10 mouse cellular contexts compared by ENCODE assay signal in genomic region chr5:73854774-73855371, GRCm38 (mm10).
A peak's percentile ranks its signal among the peaks of the same experiment; 100 is the strongest.
DNase-seq lines count a peak whose midpoint lies in the region; ATAC-seq lines count a peak whose summit lies in the region.
"Had no signal": no experiment of that assay in that cellular context is flagged by ENCODE, and none has a peak within 500 bp of the region (broad histone marks: within the 10 kb centered on the region; RNA-seq: fewer than 3 reads in every experiment).

No protein-coding gene starts in this region.

- ATAC-seq in heart, embryonic 11.5 days (replicated peaks; ENCODE audit: insufficient number of reproducible peaks, low FRiP score, low TSS enrichment), result no peak
- no peak for ATAC-seq in kidney, embryonic 15.5 days (replicated peaks; ENCODE audit: low FRiP score)
- ATAC-seq in liver, embryonic 12.5 days, result no peak

- H3K4me1 ChIP-seq in heart, embryonic 11.5 days (ENCODE audit: control insufficient read depth, insufficient read depth, low read length), result no peaks in the 10 kb centered on the region
- peaks cover 12% of the 10 kb centered on the region for H3K4me1 ChIP-seq in kidney, embryonic 15.5 days
- no peaks in the 10 kb centered on the region for H3K4me1 ChIP-seq in liver, embryonic 12.5 days
- H3K4me1 ChIP-seq: liver, embryonic 13.5 days; neural tube, embryonic 12.5 days had no signal

- H3K9ac ChIP-seq in heart, embryonic 11.5 days (ENCODE audit: low read depth, low read length), result no peak overlapping the region
- no peak overlapping the region for H3K9ac ChIP-seq in kidney, embryonic 15.5 days
- H3K9ac ChIP-seq in liver, embryonic 12.5 days, result no peak overlapping the region
- H3K9ac ChIP-seq: liver, embryonic 13.5 days; neural tube, embryonic 12.5 days had no signal

- no peak overlapping the region for H3K4me2 ChIP-seq in heart, embryonic 11.5 days
- no peak overlapping the region; the same call in 1 of the 2 replicates for H3K4me2 ChIP-seq in kidney, embryonic 15.5 days
- no peak overlapping the region for H3K4me2 ChIP-seq in liver, embryonic 12.5 days
- H3K4me2 ChIP-seq: liver, embryonic 13.5 days had no signal

- no peaks in the 10 kb centered on the region for H3K9me3 ChIP-seq in heart, embryonic 11.5 days (replicated peaks; ENCODE audit: control insufficient read depth, low read length)
- no peaks in the 10 kb centered on the region for H3K9me3 ChIP-seq in kidney, embryonic 15.5 days (replicated peaks)
- H3K9me3 ChIP-seq in liver, embryonic 12.5 days (replicated peaks), result no peaks in the 10 kb centered on the region
- H3K9me3 ChIP-seq: liver, embryonic 13.5 days; neural tube, embryonic 12.5 days had no signal

- WGBS in heart, embryonic 11.5 days (ENCODE audit: insufficient replicate concordance), result 74% methylated on average over 18 of the region's 18 CpGs
- 63% methylated on average over 18 of the region's 18 CpGs for WGBS in kidney, embryonic 15.5 days
- WGBS in liver, embryonic 12.5 days (ENCODE audit: insufficient replicate concordance), result 76% methylated on average over 18 of the region's 18 CpGs

- H3K36me3 ChIP-seq in heart, embryonic 11.5 days (ENCODE audit: control insufficient read depth, insufficient read depth, low read length), result no peaks in the 10 kb centered on the region
- H3K36me3 ChIP-seq in kidney, embryonic 15.5 days, result no peaks in the 10 kb centered on the region
- no peaks in the 10 kb centered on the region for H3K36me3 ChIP-seq in liver, embryonic 12.5 days
- H3K36me3 ChIP-seq: liver, embryonic 13.5 days; neural tube, embryonic 12.5 days had no signal

- no peaks in the 10 kb centered on the region for H3K27me3 ChIP-seq in heart, embryonic 11.5 days (ENCODE audit: control insufficient read depth, insufficient read depth, low read length)
- H3K27me3 ChIP-seq in kidney, embryonic 15.5 days, result no peaks in the 10 kb centered on the region
- H3K27me3 ChIP-seq in liver, embryonic 12.5 days (replicated peaks), result no peaks in the 10 kb centered on the region
- H3K27me3 ChIP-seq: liver, embryonic 13.5 days; neural tube, embryonic 12.5 days had no signal

- DNase-seq in heart, adult 8-10 months (ENCODE audit: low spot score), result peak; percentile 46
- peak; percentile 9 for DNase-seq in MN1 (ENCODE audit: low spot score)
- DNase-seq in cerebellum, postnatal 14 days, result peak; percentile 40 to 47
- no peak for DNase-seq in embryo, embryonic 11 days
- DNase-seq in ovary, adult 18-20 months (ENCODE audit: low spot score), result no peak

- H3K27ac ChIP-seq in heart, embryonic 11.5 days (ENCODE audit: low read depth, low read length), result no peak overlapping the region
- H3K27ac ChIP-seq in kidney, embryonic 15.5 days, result peak overlapping the region; percentile 66
- H3K27ac ChIP-seq in liver, embryonic 12.5 days, result no peak overlapping the region
- H3K27ac ChIP-seq: liver, embryonic 13.5 days; neural tube, embryonic 12.5 days had no signal

- H3K4me3 ChIP-seq in heart, embryonic 11.5 days (ENCODE audit: low read depth, low read length), result no peak overlapping the region
- no peak overlapping the region for H3K4me3 ChIP-seq in kidney, embryonic 15.5 days (replicated peaks)
- H3K4me3 ChIP-seq in liver, embryonic 12.5 days, result no peak overlapping the region
- H3K4me3 ChIP-seq: liver, embryonic 13.5 days; neural tube, embryonic 12.5 days had no signal

Comparison
In these comparisons a context has a peak if more than half of its experiments do, and no peak if none do; other contexts are left out.
1. DNase-seq: peak in heart, adult 8-10 months (single experiment), MN1 (single experiment) and cerebellum, postnatal 14 days (2 of 2); none in embryo, embryonic 11 days (single experiment) and ovary, adult 18-20 months (single experiment).